Mouse (Mus musculus) intestine, postnatal 0 days (tissue): ENCODE measurements around the gene Rfxap. TPM values are rescaled to one million over a fixed set of nuclear protein-coding genes. Genes with fewer than 3 reads are reported as not detected.
A peak's percentile ranks its signal among the peaks of the same experiment; 100 is the strongest.

Experiments used
- ATAC-seq: fragments of 200-750 bp; cut with Nextera tagmentation; 2 replicates; pipeline ENCODE4 v1.8.0; 2017; ENCODE audit warnings: mild to moderate bottlenecking, moderate TSS enrichment, moderate library complexity
- H3K27ac ChIP-seq: fragments of 300-500 bp; sonication (generic); 2 replicates; pipeline ENCODE4 v1.5.1; 2014; ENCODE audit warnings: mild to moderate bottlenecking, low read depth, low read length, moderate library complexity
- H3K27me3 ChIP-seq: fragments of 300-500 bp; sonication (generic); replicated peaks from 2 replicates; pipeline ENCODE4 v1.6.1; 2014; ENCODE audit warnings: low read length, mixed read lengths; ENCODE audit not compliant: control insufficient read depth, insufficient read depth
- H3K36me3 ChIP-seq: fragments of 300-500 bp; sonication (generic); 2 replicates; pipeline ENCODE4 v1.6.1; 2014; ENCODE audit warnings: mild to moderate bottlenecking, moderate library complexity; ENCODE audit not compliant: control insufficient read depth, insufficient read depth
- H3K4me1 ChIP-seq: fragments of 300-500 bp; sonication (generic); replicated peaks from 2 replicates; pipeline ENCODE4 v1.6.1; 2014; ENCODE audit warnings: antibody characterized with exemption, low read length, mixed read lengths; ENCODE audit not compliant: control insufficient read depth, insufficient read depth
- H3K4me2 ChIP-seq: fragments of 300-500 bp; sonication (generic); replicated peaks from 2 replicates; pipeline ENCODE4 v1.6.1; 2014; ENCODE audit warnings: low read depth, mild to moderate bottlenecking, moderate library complexity
- H3K4me3 ChIP-seq: fragments of 300-500 bp; sonication (generic); 2 replicates; pipeline ENCODE4 v1.5.1; 2014; ENCODE audit warnings: low read depth, low read length
- H3K9ac ChIP-seq: fragments of 300-500 bp; sonication (generic); 2 replicates; pipeline ENCODE4 v1.6.1; 2014; ENCODE audit warnings: mild to moderate bottlenecking, low read depth, low read length
- H3K9me3 ChIP-seq: fragments of 300-500 bp; sonication (generic); 2 replicates; pipeline ENCODE4 v1.6.1; 2016; ENCODE audit warnings: mixed run types; ENCODE audit not compliant: control insufficient read depth
- CTCF ChIP-seq: sonication (generic); IDR thresholded peaks from 2 replicates; pipeline ENCODE4 v1.5.1; 2016; ENCODE audit warnings: low read depth, mild to moderate bottlenecking, control low read depth, antibody characterized with exemption, moderate library complexity
- whole genome bisulfite sequencing: fragments of 180-500 bp; shearing (Covaris S2); extraction: QIAGEN DNeasy Blood & Tissue Kit; methylation state at CpG from one replicate; pipeline ENCODE4 v1.1.7; 2014; 5-methylcytosine and 5-hydroxymethylcytosine counted together
- polyA plus RNA-seq: library from polyadenylated mRNA; unstranded; fragments of >200 nt; fragmentation: Nextera tagmentation; extraction: Ambion mirVana; gene quantifications from 2 replicates; pipeline ENCODE4 v1.2.1, GENCODE M21; 2015

Gene Rfxap
- 28.8 and 30.8 TPM in 2 replicates for polyA plus RNA-seq

DNA sequence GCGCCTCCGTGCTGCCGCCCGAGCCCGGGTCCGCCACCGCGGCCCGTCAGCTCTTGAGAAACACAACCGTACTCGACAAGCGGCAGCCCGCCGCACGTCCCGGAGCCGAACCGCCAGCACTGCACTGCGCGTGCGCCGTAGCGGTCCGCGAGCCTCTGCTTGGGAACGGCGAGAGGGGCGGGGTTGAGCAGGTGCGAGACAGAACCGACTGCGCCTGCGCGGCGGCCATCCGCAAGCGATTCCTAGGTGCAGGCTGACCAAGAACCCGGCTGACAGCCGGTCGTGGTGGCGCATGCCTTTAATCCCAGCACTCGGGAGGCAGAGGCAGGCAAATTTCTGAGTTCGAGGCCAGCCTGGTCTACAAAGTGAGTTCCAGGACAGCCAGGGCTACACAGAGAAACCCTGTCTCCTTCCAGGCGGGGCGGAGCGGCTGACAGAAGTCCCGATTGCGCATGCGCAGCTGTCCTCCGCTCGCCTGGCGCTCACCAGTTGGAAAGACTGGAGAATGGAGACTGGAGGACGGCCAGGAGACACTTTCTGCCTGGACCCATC lies at the start of gene Rfxap:
TSS of gene Rfxap (minus strand) at position 126 of the 552 bp plus-strand sequence.
- H3K4me2 ChIP-seq, result peak within 1 kb of the TSS; percentile 97
- H3K4me3 ChIP-seq, result peak within 1 kb of the TSS; percentile 83
- under 1% methylated on average over 52 of the region's 52 CpGs for WGBS
- no peaks in the 10 kb centered on the region for H3K27me3 ChIP-seq
- 0 out of 2 replicates have a peak, but pooled peaks cover 3% of the 10 kb centered on the region for H3K4me1 ChIP-seq
- peak within 1 kb of the TSS; percentile 87 for H3K27ac ChIP-seq
- ATAC-seq, result peak; percentile 97
- no peaks in the 10 kb centered on the region for H3K9me3 ChIP-seq
- no peak for TF ChIP-seq CTCF
- peaks cover 8% of the 10 kb centered on the region for H3K36me3 ChIP-seq
- peak within 1 kb of the TSS; percentile 86 for H3K9ac ChIP-seq

DNA sequence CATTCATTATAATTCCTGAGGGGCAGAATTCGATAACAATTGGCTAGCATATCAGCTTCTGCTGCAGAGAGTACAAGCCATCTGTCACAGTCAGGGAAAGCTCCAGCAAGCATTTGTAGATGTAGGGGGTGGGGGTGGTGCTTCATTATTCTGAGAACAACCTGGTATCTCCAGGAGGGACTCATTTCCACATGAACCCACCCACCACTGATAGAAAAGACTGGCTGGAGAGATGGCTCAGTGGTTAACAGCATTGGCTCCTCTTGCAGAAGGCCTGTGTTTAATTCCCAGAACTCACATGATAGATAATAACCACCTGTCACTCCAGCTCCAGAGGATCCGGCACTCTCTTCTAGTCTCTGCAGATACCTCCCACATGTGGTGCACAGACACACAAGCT lies 27.8 kb upstream of the Rfxap start:
- no peak for TF ChIP-seq CTCF
- Histone ChIP-seq H3K4me2 (no peak overlapping the region), H3K4me1 (no peaks in the 10 kb centered on the region), H3K9me3 (no peaks in the 10 kb centered on the region), H3K27ac (no peak overlapping the region), H3K36me3 (no peaks in the 10 kb centered on the region), H3K27me3 (no peaks in the 10 kb centered on the region), H3K9ac (no peak overlapping the region), H3K4me3 (no peak overlapping the region)
- 58% methylated on average over 2 of the region's 2 CpGs for WGBS
- ATAC-seq, result no peak

DNA sequence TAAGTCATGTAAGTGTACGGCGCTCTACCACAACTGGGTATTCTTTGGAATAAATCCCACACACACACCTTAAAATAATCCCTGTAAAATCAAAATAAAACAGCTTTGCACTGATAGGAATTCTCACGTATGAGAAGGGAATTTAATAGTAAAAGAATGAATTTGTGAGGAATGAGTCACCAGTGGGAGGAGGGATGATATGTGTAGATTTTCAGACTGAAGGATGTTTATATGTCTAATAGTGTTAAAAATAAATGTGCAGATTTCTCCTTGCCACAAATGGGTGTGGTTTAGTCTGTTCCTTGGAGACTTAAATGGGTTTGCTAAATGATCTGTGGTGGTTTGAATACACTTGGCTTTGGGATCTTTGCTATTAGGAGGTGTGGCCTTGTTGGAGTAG lies 24.9 kb upstream of the Rfxap start:
- Histone ChIP-seq H3K4me2 (no peak overlapping the region), H3K9ac (no peak overlapping the region), H3K27me3 (no peaks in the 10 kb centered on the region), H3K36me3 (no peaks in the 10 kb centered on the region), H3K27ac (no peak overlapping the region), H3K4me1 (no peaks in the 10 kb centered on the region), H3K9me3 (no peaks in the 10 kb centered on the region), H3K4me3 (no peak overlapping the region)
- no peak for TF ChIP-seq CTCF
- ATAC-seq, result no peak
- WGBS, result 84% methylated on average over 3 of the region's 3 CpGs

DNA sequence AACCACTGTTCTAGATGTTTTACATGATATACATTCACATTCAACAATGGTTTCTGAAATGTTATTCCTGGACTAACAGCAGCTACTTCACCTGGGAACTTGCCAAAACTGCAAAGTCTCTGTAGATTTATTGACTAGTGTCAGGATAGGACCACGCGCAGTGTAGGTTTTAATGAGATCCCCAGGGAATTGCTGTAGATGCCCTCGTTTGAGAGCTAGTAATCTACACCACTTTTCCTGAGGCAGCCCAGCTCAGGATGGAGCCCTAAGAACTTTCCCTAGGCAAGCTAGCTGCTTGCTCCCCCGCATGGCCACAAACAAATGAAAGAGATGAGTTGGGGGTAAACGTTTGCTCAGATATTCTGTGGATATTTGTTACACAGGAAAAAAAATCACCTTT lies 14.9 kb upstream of the Rfxap start:
- Histone ChIP-seq H3K4me3 (no peak overlapping the region), H3K4me2 (no peak overlapping the region), H3K27me3 (no peaks in the 10 kb centered on the region), H3K36me3 (no peaks in the 10 kb centered on the region), H3K9ac (no peak overlapping the region), H3K4me1 (no peaks in the 10 kb centered on the region), H3K27ac (no peak overlapping the region), H3K9me3 (no peaks in the 10 kb centered on the region)
- no peak for TF ChIP-seq CTCF
- 67% methylated on average over 5 of the region's 5 CpGs for WGBS
- ATAC-seq, result no peak

DNA sequence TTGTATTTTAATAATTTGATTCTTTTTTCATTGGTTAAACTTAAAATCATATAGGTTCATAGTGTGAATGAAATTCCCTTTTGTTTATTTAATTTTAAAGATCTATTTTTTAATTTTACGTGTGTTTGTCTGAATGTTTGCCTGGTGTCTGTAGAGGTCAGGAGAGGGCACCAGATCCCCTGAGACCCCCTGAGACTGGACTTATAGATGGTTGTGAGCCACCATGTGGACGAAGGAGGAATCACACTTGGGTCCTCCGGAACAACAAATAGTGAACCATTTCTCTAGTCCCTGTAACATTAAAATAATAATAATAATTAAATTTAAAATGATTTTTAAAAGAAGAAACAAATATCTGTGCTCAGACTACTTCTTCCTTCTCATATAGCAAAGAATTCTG lies 7.7 kb upstream of the Rfxap start:
- Histone ChIP-seq H3K36me3 (no peaks in the 10 kb centered on the region), H3K4me2 (no peak overlapping the region), H3K9me3 (no peaks in the 10 kb centered on the region), H3K4me1 (no peaks in the 10 kb centered on the region), H3K9ac (no peak overlapping the region), H3K4me3 (no peak overlapping the region), H3K27me3 (no peaks in the 10 kb centered on the region), H3K27ac (no peak overlapping the region)
- peak; percentile 85 for TF ChIP-seq CTCF
- no peak for ATAC-seq
- WGBS, result 19% methylated on average over 3 of the region's 3 CpGs

DNA sequence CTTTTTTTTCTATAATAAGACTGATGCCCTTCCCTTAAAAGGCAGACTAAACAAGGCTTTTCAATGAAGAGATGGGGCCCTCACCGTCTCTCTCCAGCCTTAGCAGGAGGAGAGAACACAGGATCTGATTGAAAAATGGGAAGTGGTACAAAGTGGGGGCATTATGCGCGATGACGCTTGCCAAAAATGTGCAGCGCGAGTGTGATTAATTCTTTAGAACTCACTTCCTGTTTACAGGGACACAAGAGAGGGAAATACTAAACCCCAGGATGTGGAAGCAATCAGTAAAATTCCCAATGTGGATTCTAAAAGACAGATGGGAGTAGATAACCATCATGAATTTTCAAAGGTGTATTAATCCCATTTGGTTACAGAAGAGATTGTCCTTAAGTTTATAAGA lies 7.0 kb upstream of the Rfxap start:
- H3K27ac ChIP-seq, result no peak overlapping the region
- H3K4me2 ChIP-seq, result no peak overlapping the region
- TF ChIP-seq CTCF, result no peak
- H3K4me3 ChIP-seq, result no peak overlapping the region
- no peaks in the 10 kb centered on the region for H3K9me3 ChIP-seq
- no peaks in the 10 kb centered on the region for H3K4me1 ChIP-seq
- H3K36me3 ChIP-seq, result no peaks in the 10 kb centered on the region
- WGBS, result 67% methylated on average over 6 of the region's 6 CpGs
- ATAC-seq, result no peak
- no peaks in the 10 kb centered on the region for H3K27me3 ChIP-seq
- no peak overlapping the region for H3K9ac ChIP-seq
